Mouse (Mus musculus): ENCODE measurements around the gene Erp29. TPM values are rescaled to one million over a fixed set of nuclear protein-coding genes. Genes with fewer than 3 reads are reported as not detected.
A peak's percentile ranks its signal among the peaks of the same experiment; 100 is the strongest.
"Not testable (repeated sequence)": the region's sequence is repeated elsewhere in the genome, so short reads cannot be mapped to it uniquely, and the experiment has no call there.

The Erp29 gene
- 175 and 195 TPM in 2 replicates for polyA plus RNA-seq (2015; fragmentation: Nextera tagmentation; extraction: Ambion mirVana)

- peak; percentile 94 for ATAC-seq (ENCODE audit: insufficient number of reproducible peaks, low FRiP score, low TSS enrichment, low read depth)
- Histone ChIP-seq H3K4me3 (replicated peaks) (peak within 1 kb of the TSS; percentile 96), H3K36me3 (peaks cover 25% of the 10 kb centered on the region), H3K4me2 (replicated peaks) (peak within 1 kb of the TSS; percentile 77), H3K9ac (peak within 1 kb of the TSS; percentile 92), H3K4me1 (peaks cover 39% of the 10 kb centered on the region), H3K27ac (replicated peaks) (peak within 1 kb of the TSS; percentile 95), H3K27me3 (no peaks in the 10 kb centered on the region), H3K9me3 (replicated peaks) (no peaks in the 10 kb centered on the region)
- under 1% methylated on average over 79 of the region's 97 CpGs for WGBS
Observed at GRCm38 (mm10) chr5:121452026-121452869, at the start of gene Erp29. Gene Erp29 (minus strand): TSS chr5:121452506.

- not testable (repeated sequence) for H3K9ac ChIP-seq; H3K4me2 ChIP-seq (replicated peaks)
Observed at GRCm38 (mm10) chr5:121501424-121501996, 49.2 kb upstream of the Erp29 start.

GRCm38 (mm10) chr5:121500719-121501118 is 48.4 kb upstream of the Erp29 start:
- no peak for ATAC-seq (ENCODE audit: insufficient number of reproducible peaks, low FRiP score, low TSS enrichment, low read depth)
- H3K9me3 ChIP-seq (replicated peaks): no peaks in the 10 kb centered on the region
- whole genome bisulfite sequencing: 72% methylated on average over 7 of the region's 7 CpGs

More at GRCm38 (mm10) chr5:121501424-121501996, 49.2 kb upstream of the Erp29 start:
- not testable (repeated sequence) for H3K27me3 ChIP-seq; H3K27ac ChIP-seq (replicated peaks); ATAC-seq (ENCODE audit: insufficient number of reproducible peaks, low FRiP score, low TSS enrichment, low read depth); H3K36me3 ChIP-seq; H3K4me3 ChIP-seq (replicated peaks); H3K4me1 ChIP-seq; H3K9me3 ChIP-seq (replicated peaks)
- 64% methylated on average over 11 of the region's 17 CpGs for WGBS

GRCm38 (mm10) chr5:121493305-121493704 is 41.0 kb upstream of the Erp29 start:
- no peak overlapping the region for H3K4me2 ChIP-seq (replicated peaks)
- WGBS: 40% methylated on average over 8 of the region's 8 CpGs
- H3K27ac ChIP-seq (replicated peaks): no peak overlapping the region; the same call in 1 of the 2 replicates
- H3K9me3 ChIP-seq (replicated peaks): no peaks in the 10 kb centered on the region
- no peak overlapping the region for H3K4me3 ChIP-seq (replicated peaks)
- no peak for ATAC-seq (ENCODE audit: insufficient number of reproducible peaks, low FRiP score, low TSS enrichment, low read depth)
- H3K4me1 ChIP-seq: no peaks in the 10 kb centered on the region
- H3K9ac ChIP-seq: no peak overlapping the region
- H3K36me3 ChIP-seq: no peaks in the 10 kb centered on the region
- H3K27me3 ChIP-seq: no peaks in the 10 kb centered on the region

More at GRCm38 (mm10) chr5:121500719-121501118, 48.4 kb upstream of the Erp29 start:
- Histone ChIP-seq H3K4me3 (replicated peaks) (no peak overlapping the region), H3K27ac (replicated peaks) (no peak overlapping the region), H3K4me1 (no peaks in the 10 kb centered on the region), H3K9ac (no peak overlapping the region), H3K27me3 (no peaks in the 10 kb centered on the region), H3K36me3 (no peaks in the 10 kb centered on the region), H3K4me2 (replicated peaks) (no peak overlapping the region)

- H3K4me1 ChIP-seq: no peaks in the 10 kb centered on the region
- no peaks in the 10 kb centered on the region for H3K9me3 ChIP-seq (replicated peaks)
- no peak for ATAC-seq (ENCODE audit: insufficient number of reproducible peaks, low FRiP score, low TSS enrichment, low read depth)
- no peaks in the 10 kb centered on the region for H3K36me3 ChIP-seq
- H3K4me2 ChIP-seq (replicated peaks): no peak overlapping the region
- no peak overlapping the region for H3K9ac ChIP-seq
- H3K4me3 ChIP-seq (replicated peaks): no peak overlapping the region
- H3K27me3 ChIP-seq: no peaks in the 10 kb centered on the region
- H3K27ac ChIP-seq (replicated peaks): no peak overlapping the region
- WGBS: 79% methylated on average over 5 of the region's 5 CpGs
Observed at GRCm38 (mm10) chr5:121484801-121485200, 32.5 kb upstream of the Erp29 start.

GRCm38 (mm10) chr5:121477680-121478079 is 25.4 kb upstream of the Erp29 start:
- Histone ChIP-seq H3K27me3 (no peaks in the 10 kb centered on the region), H3K27ac (replicated peaks) (no peak overlapping the region), H3K9me3 (replicated peaks) (no peaks in the 10 kb centered on the region), H3K4me1 (no peaks in the 10 kb centered on the region), H3K36me3 (no peaks in the 10 kb centered on the region), H3K4me2 (replicated peaks) (no peak overlapping the region), H3K9ac (no peak overlapping the region), H3K4me3 (replicated peaks) (no peak overlapping the region)
- no peak for ATAC-seq (ENCODE audit: insufficient number of reproducible peaks, low FRiP score, low TSS enrichment, low read depth)
- 31% methylated on average over 3 of the region's 3 CpGs for WGBS

- 84% methylated on average over 1 of the region's 1 CpGs for WGBS
- Histone ChIP-seq H3K9ac (no peak overlapping the region), H3K4me3 (replicated peaks) (no peak overlapping the region), H3K9me3 (replicated peaks) (no peaks in the 10 kb centered on the region), H3K4me1 (no peaks in the 10 kb centered on the region), H3K4me2 (replicated peaks) (no peak overlapping the region), H3K27ac (replicated peaks) (no peak overlapping the region), H3K36me3 (no peaks in the 10 kb centered on the region), H3K27me3 (no peaks in the 10 kb centered on the region)
- ATAC-seq (ENCODE audit: insufficient number of reproducible peaks, low FRiP score, low TSS enrichment, low read depth): no peak
Observed at GRCm38 (mm10) chr5:121476040-121476439, 23.7 kb upstream of the Erp29 start.

- Histone ChIP-seq H3K9ac (no peak overlapping the region), H3K27ac (replicated peaks) (no peak overlapping the region), H3K4me1 (no peaks in the 10 kb centered on the region), H3K36me3 (no peaks in the 10 kb centered on the region), H3K27me3 (no peaks in the 10 kb centered on the region), H3K4me3 (replicated peaks) (no peak overlapping the region), H3K9me3 (replicated peaks) (no peaks in the 10 kb centered on the region), H3K4me2 (replicated peaks) (no peak overlapping the region)
- 62% methylated on average over 7 of the region's 7 CpGs for WGBS
- no peak for ATAC-seq (ENCODE audit: insufficient number of reproducible peaks, low FRiP score, low TSS enrichment, low read depth)
Observed at GRCm38 (mm10) chr5:121474610-121475009, 22.3 kb upstream of the Erp29 start.

GRCm38 (mm10) chr5:121472411-121472810 is 20.1 kb upstream of the Erp29 start:
- no peak overlapping the region for H3K4me2 ChIP-seq (replicated peaks)
- no peaks in the 10 kb centered on the region for H3K27me3 ChIP-seq
- no peak overlapping the region for H3K4me3 ChIP-seq (replicated peaks)
- H3K9ac ChIP-seq: no peak overlapping the region
- no peak for ATAC-seq (ENCODE audit: insufficient number of reproducible peaks, low FRiP score, low TSS enrichment, low read depth)
- H3K27ac ChIP-seq (replicated peaks): no peak overlapping the region
- H3K4me1 ChIP-seq: no peaks in the 10 kb centered on the region
- no peaks in the 10 kb centered on the region for H3K9me3 ChIP-seq (replicated peaks)
- 88% methylated on average over 2 of the region's 2 CpGs for WGBS
- no peaks in the 10 kb centered on the region for H3K36me3 ChIP-seq

- Histone ChIP-seq H3K36me3 (no peaks in the 10 kb centered on the region), H3K4me1 (no peaks in the 10 kb centered on the region), H3K4me2 (replicated peaks) (no peak overlapping the region), H3K4me3 (replicated peaks) (no peak overlapping the region), H3K9me3 (replicated peaks) (no peaks in the 10 kb centered on the region), H3K9ac (no peak overlapping the region), H3K27ac (replicated peaks) (no peak overlapping the region), H3K27me3 (no peaks in the 10 kb centered on the region)
- WGBS: 43% methylated on average over 3 of the region's 3 CpGs
- ATAC-seq (ENCODE audit: insufficient number of reproducible peaks, low FRiP score, low TSS enrichment, low read depth): no peak
Observed at GRCm38 (mm10) chr5:121469566-121469965, 17.3 kb upstream of the Erp29 start.

- H3K36me3 ChIP-seq: no peaks in the 10 kb centered on the region
- no peaks in the 10 kb centered on the region for H3K9me3 ChIP-seq (replicated peaks)
- H3K4me2 ChIP-seq (replicated peaks): no peak overlapping the region
- no peak overlapping the region for H3K4me3 ChIP-seq (replicated peaks)
- H3K27me3 ChIP-seq: no peaks in the 10 kb centered on the region
- no peaks in the 10 kb centered on the region for H3K4me1 ChIP-seq
- H3K9ac ChIP-seq: no peak overlapping the region
- H3K27ac ChIP-seq (replicated peaks): no peak overlapping the region
- ATAC-seq (ENCODE audit: insufficient number of reproducible peaks, low FRiP score, low TSS enrichment, low read depth): no peak
- WGBS: 57% methylated on average over 5 of the region's 5 CpGs
Observed at GRCm38 (mm10) chr5:121463601-121464250, 11.4 kb upstream of the Erp29 start.

All from embryonic facial prominence, embryonic 15.5 days (tissue).